Mouse (Mus musculus) neural tube, embryonic 14.5 days (tissue): ENCODE results near the gene Tet1. TPM values are rescaled to one million over a fixed set of nuclear protein-coding genes. Genes with fewer than 3 reads are reported as not detected.
"Not testable (repeated sequence)": the region's sequence is repeated elsewhere in the genome, so short reads cannot be mapped to it uniquely, and the experiment has no call there.

ENCODE experiments used
- ATAC-seq: fragments of 200-750 bp; cut with Nextera tagmentation; 2 replicates; pipeline ENCODE4 v1.8.0; 2017; ENCODE audit warnings: low read depth, mild to moderate bottlenecking, moderate TSS enrichment, moderate library complexity
- H3K27ac ChIP-seq: fragments of 300-500 bp; sonication (generic); 2 replicates; pipeline ENCODE4 v1.5.1; 2014; ENCODE audit warnings: low read depth, mild to moderate bottlenecking, control low read depth, low read length, moderate library complexity, mixed read lengths
- H3K27me3 ChIP-seq: fragments of 300-500 bp; sonication (generic); 2 replicates; pipeline ENCODE4 v1.6.1; 2014; ENCODE audit warnings: low read length; ENCODE audit not compliant: control insufficient read depth, insufficient read depth
- H3K36me3 ChIP-seq: fragments of 300-500 bp; sonication (generic); 2 replicates; pipeline ENCODE4 v1.6.1; 2014; ENCODE audit warnings: low read length, mixed read lengths; ENCODE audit not compliant: control insufficient read depth, insufficient read depth
- H3K4me1 ChIP-seq: fragments of 300-500 bp; sonication (generic); 2 replicates; pipeline ENCODE4 v1.6.1; 2014; ENCODE audit warnings: low read length; ENCODE audit not compliant: control insufficient read depth, insufficient read depth
- H3K4me2 ChIP-seq: fragments of 300-500 bp; sonication (generic); 2 replicates; pipeline ENCODE4 v1.6.1; 2014; ENCODE audit warnings: mild to moderate bottlenecking, low read depth, low read length, control low read depth
- H3K4me3 ChIP-seq: fragments of 300-500 bp; sonication (generic); 2 replicates; pipeline ENCODE4 v1.5.1; 2014; ENCODE audit warnings: low read depth, low read length, control low read depth, mixed read lengths
- H3K9ac ChIP-seq: fragments of 300-500 bp; sonication (generic); replicated peaks from 2 replicates; pipeline ENCODE4 v1.6.1; 2014; ENCODE audit warnings: low read depth, mild to moderate bottlenecking, control low read depth, low read length, mixed read lengths
- H3K9me3 ChIP-seq: fragments of 300-500 bp; sonication (generic); 2 replicates; pipeline ENCODE4 v1.6.1; 2016; ENCODE audit warnings: low read length; ENCODE audit not compliant: control insufficient read depth
- WGBS: fragments of 180-500 bp; shearing (Covaris S2); extraction: QIAGEN DNeasy Blood & Tissue Kit; methylation state at CpG from one replicate; pipeline ENCODE4 v1.1.7; 2014; 5-methylcytosine and 5-hydroxymethylcytosine counted together
- polyA plus RNA-seq: library from polyadenylated mRNA; unstranded; fragments of >200 nt; fragmentation: Nextera tagmentation; extraction: Ambion mirVana; gene quantifications from 2 replicates; pipeline ENCODE4 v1.2.1, GENCODE M21; 2014

Tet1 gene
- polyA plus RNA-seq, 1 experiment from 2014 or later = 47.9 TPM

- not testable (repeated sequence) for H3K27ac ChIP-seq, H3K4me3 ChIP-seq, H3K9me3 ChIP-seq, H3K27me3 ChIP-seq, H3K9ac ChIP-seq, ATAC-seq, H3K4me2 ChIP-seq, H3K4me1 ChIP-seq
- WGBS = 92% methylated on average over 1 of the region's 1 CpGs
- peaks cover 86% of the 10 kb centered on the region for H3K36me3 ChIP-seq
Observed at GRCm38 (mm10) chr10:62781776-62782175, 127.0 kb downstream of the Tet1 start.

Other genes with a start within 250 kb of the Tet1 start
- 2.8 and 4.6 TPM in 2 replicates for gene Stox1, start 182.9 kb downstream of the Tet1 start, polyA plus RNA-seq
- gene Ccar1, start 116.7 kb downstream of the Tet1 start, polyA plus RNA-seq = 110 TPM in 2 replicates
- gene Slc25a16, start 11.6 kb upstream of the Tet1 start, polyA plus RNA-seq = 18.3 and 19.3 TPM in 2 replicates
- 4.8 and 5.1 TPM in 2 replicates for gene Dna2, start 38.0 kb upstream of the Tet1 start, polyA plus RNA-seq
- 63.2 and 73.0 TPM in 2 replicates for gene Rufy2, start 71.2 kb upstream of the Tet1 start, polyA plus RNA-seq
- gene Hnrnph3, start 115.2 kb upstream of the Tet1 start, polyA plus RNA-seq = 95.6 and 112 TPM in 2 replicates
- 0.70 and 0.73 TPM in 2 replicates for gene Pbld2, start 115.3 kb upstream of the Tet1 start, polyA plus RNA-seq
- gene Pbld1, start 151.2 kb upstream of the Tet1 start, polyA plus RNA-seq = 0.46 and 0.83 TPM in 2 replicates
- gene Atoh7, start 190.7 kb upstream of the Tet1 start, polyA plus RNA-seq = 2.6 and 2.8 TPM in 2 replicates